In genomic region chr11:99170547-99171267, GRCm38 (mm10) we compare ENCODE assay signal across 17 mouse cellular contexts. TPM values are rescaled to one million over a fixed set of nuclear protein-coding genes. Genes with fewer than 3 reads are reported as not detected.
DNase-seq lines count a peak whose midpoint lies in the region; ATAC-seq and TF ChIP-seq lines count a peak whose summit lies in the region.
"Had no signal": no experiment of that assay in that cellular context is flagged by ENCODE, and none has a peak within 500 bp of the region (broad histone marks: within the 10 kb centered on the region; RNA-seq: fewer than 3 reads in every experiment).

No protein-coding gene starts in this region.

- H3K9me3 ChIP-seq in embryonic facial prominence, embryonic 14.5 days (ENCODE audit: control insufficient read depth, low read length), result no peaks in the 10 kb centered on the region
- H3K9me3 ChIP-seq: hindbrain, embryonic 10.5 days; midbrain, embryonic 15.5 days; neural tube, embryonic 13.5 days had no signal

- H3K27me3 ChIP-seq in embryonic facial prominence, embryonic 14.5 days (replicated peaks; ENCODE audit: control insufficient read depth, insufficient read depth, low read length), result no peaks in the 10 kb centered on the region
- H3K27me3 ChIP-seq: midbrain, embryonic 15.5 days; neural tube, embryonic 13.5 days had no signal

- no peak overlapping the region for H3K4me3 ChIP-seq in lung, adult 2 months (replicated peaks; ENCODE audit: extremely low read depth, low read depth, low read length)
- H3K4me3 ChIP-seq in embryonic facial prominence, embryonic 14.5 days (ENCODE audit: low read depth, low read length), result no peak overlapping the region
- H3K4me3 ChIP-seq: heart, adult 2 months; hindbrain, embryonic 10.5 days; midbrain, embryonic 15.5 days; neural tube, embryonic 13.5 days had no signal

- no peak for ATAC-seq in embryonic facial prominence, embryonic 14.5 days (ENCODE audit: low read depth)
- ATAC-seq: midbrain, embryonic 15.5 days; Patski had no signal

- H3K27ac ChIP-seq in embryonic facial prominence, embryonic 14.5 days (replicated peaks; ENCODE audit: low read depth, low read length), result no peak overlapping the region
- H3K27ac ChIP-seq: heart, adult 2 months; hindbrain, embryonic 10.5 days; liver, embryonic 14.5 days; midbrain, embryonic 15.5 days; neural tube, embryonic 13.5 days had no signal

- no peaks in the 10 kb centered on the region for H3K36me3 ChIP-seq in embryonic facial prominence, embryonic 14.5 days (ENCODE audit: control insufficient read depth, insufficient read depth, low read length)
- H3K36me3 ChIP-seq: hindbrain, embryonic 10.5 days; midbrain, embryonic 15.5 days; neural tube, embryonic 13.5 days had no signal

- WGBS in lung, adult 2 months, result 64% methylated on average over 12 of the region's 12 CpGs
- WGBS in embryonic facial prominence, embryonic 14.5 days, result 55% methylated on average over 12 of the region's 12 CpGs

- TF ChIP-seq CTCF in lung, adult 2 months (IDR thresholded peaks at IDR 0.05; ENCODE audit: insufficient read depth, low read length), result no peak

- TF ChIP-seq POLR2A in lung, adult 2 months (IDR thresholded peaks at IDR 0.05; ENCODE audit: borderline replicate concordance, extremely low read depth, low read depth, low read length), result no peak

- DNase-seq in lung, postnatal 25 days (ENCODE audit: low spot score), result peak; percentile 65
- DNase-seq in lung, adult 2 months, result no peak
- DNase-seq in embryonic facial prominence, embryonic 14.5 days (ENCODE audit: low spot score), result peak; percentile 40
- DNase-seq in spleen, adult 12 weeks (ENCODE audit: low spot score), result peak; percentile 43
- peak; percentile 57 to 71 for DNase-seq in thymus, postnatal 36 days
- DNase-seq in kidney, adult 18-20 months, result no peak
- no peak for DNase-seq in right cerebral cortex, postnatal 14 days
- DNase-seq in c-Kit-positive CD71-positive TER-119-positive erythroid progenitor cells, embryonic 14.5 days (ENCODE audit: low spot score), result no peak
- DNase-seq: adrenal gland, adult 2 months; cerebellum, postnatal 36 days; heart, adult 2 months; kidney, adult 11 months had no signal

- no peak overlapping the region for H3K4me2 ChIP-seq in embryonic facial prominence, embryonic 14.5 days (ENCODE audit: low read depth, low read length)
- H3K4me2 ChIP-seq: midbrain, embryonic 15.5 days; neural tube, embryonic 13.5 days had no signal

- no peak overlapping the region for H3K9ac ChIP-seq in embryonic facial prominence, embryonic 14.5 days (ENCODE audit: low read depth, low read length)
- H3K9ac ChIP-seq: liver, embryonic 14.5 days; midbrain, embryonic 15.5 days; neural tube, embryonic 13.5 days had no signal

- no peaks in the 10 kb centered on the region for H3K4me1 ChIP-seq in lung, adult 2 months (ENCODE audit: control insufficient read depth, insufficient read depth, low read length)
- H3K4me1 ChIP-seq in embryonic facial prominence, embryonic 14.5 days (ENCODE audit: control insufficient read depth, insufficient read depth, low read length), result no peaks in the 10 kb centered on the region
- H3K4me1 ChIP-seq: midbrain, embryonic 15.5 days; neural tube, embryonic 13.5 days had no signal

RNA-seq across cellular contexts. Expression of gene Ccr7, which starts 15.8 kb away (rescaled TPM):
- polyA plus RNA-seq in lung, adult 2 months (2012; rRNA removed), result 15.5 and 19.7 TPM in 2 replicates
- 0.33 and 0.50 TPM in 2 replicates for polyA plus RNA-seq in embryonic facial prominence, embryonic 14.5 days (2014; fragmentation: Nextera tagmentation; extraction: Ambion mirVana)
- polyA plus RNA-seq: midbrain, embryonic 15.5 days; neural tube, embryonic 13.5 days had no signal

Comparison
In these comparisons a context has a peak if more than half of its experiments do, and no peak if none do; other contexts are left out.
1. DNase-seq: peak in lung, postnatal 25 days (single experiment), embryonic facial prominence, embryonic 14.5 days (single experiment), spleen, adult 12 weeks (single experiment) and thymus, postnatal 36 days (2 of 2); none in lung, adult 2 months (single experiment), kidney, adult 18-20 months (single experiment), right cerebral cortex, postnatal 14 days (single experiment) and c-Kit-positive CD71-positive TER-119-positive erythroid progenitor cells, embryonic 14.5 days (single experiment).
2. RNA of gene Ccr7, which starts 15.8 kb away (polyA plus RNA-seq): 15.5 to 19.7 TPM in lung, adult 2 months; 0.33 to 0.50 TPM in embryonic facial prominence, embryonic 14.5 days; every median in the first group is over 10 times any median in the second.